Mouse (Mus musculus) neural tube, embryonic 14.5 days (tissue): ENCODE data around the gene Rcbtb2. TPM values are rescaled to one million over a fixed set of nuclear protein-coding genes. Genes with fewer than 3 reads are reported as not detected.

ENCODE experiments used
- ATAC-seq: fragments of 200-750 bp; cut with Nextera tagmentation; 2 replicates; pipeline ENCODE4 v1.8.0; 2017; ENCODE audit warnings: low read depth, mild to moderate bottlenecking, moderate TSS enrichment, moderate library complexity
- H3K27ac ChIP-seq: fragments of 300-500 bp; sonication (generic); 2 replicates; pipeline ENCODE4 v1.5.1; 2014; ENCODE audit warnings: low read depth, mild to moderate bottlenecking, control low read depth, low read length, moderate library complexity, mixed read lengths
- H3K27me3 ChIP-seq: fragments of 300-500 bp; sonication (generic); 2 replicates; pipeline ENCODE4 v1.6.1; 2014; ENCODE audit warnings: low read length; ENCODE audit not compliant: control insufficient read depth, insufficient read depth
- H3K36me3 ChIP-seq: fragments of 300-500 bp; sonication (generic); 2 replicates; pipeline ENCODE4 v1.6.1; 2014; ENCODE audit warnings: low read length, mixed read lengths; ENCODE audit not compliant: control insufficient read depth, insufficient read depth
- H3K4me1 ChIP-seq: fragments of 300-500 bp; sonication (generic); 2 replicates; pipeline ENCODE4 v1.6.1; 2014; ENCODE audit warnings: low read length; ENCODE audit not compliant: control insufficient read depth, insufficient read depth
- H3K4me2 ChIP-seq: fragments of 300-500 bp; sonication (generic); 2 replicates; pipeline ENCODE4 v1.6.1; 2014; ENCODE audit warnings: mild to moderate bottlenecking, low read depth, low read length, control low read depth
- H3K4me3 ChIP-seq: fragments of 300-500 bp; sonication (generic); 2 replicates; pipeline ENCODE4 v1.5.1; 2014; ENCODE audit warnings: low read depth, low read length, control low read depth, mixed read lengths
- H3K9ac ChIP-seq: fragments of 300-500 bp; sonication (generic); replicated peaks from 2 replicates; pipeline ENCODE4 v1.6.1; 2014; ENCODE audit warnings: low read depth, mild to moderate bottlenecking, control low read depth, low read length, mixed read lengths
- H3K9me3 ChIP-seq: fragments of 300-500 bp; sonication (generic); 2 replicates; pipeline ENCODE4 v1.6.1; 2016; ENCODE audit warnings: low read length; ENCODE audit not compliant: control insufficient read depth
- WGBS: fragments of 180-500 bp; shearing (Covaris S2); extraction: QIAGEN DNeasy Blood & Tissue Kit; methylation state at CpG from one replicate; pipeline ENCODE4 v1.1.7; 2014; 5-methylcytosine and 5-hydroxymethylcytosine counted together
- polyA plus RNA-seq: library from polyadenylated mRNA; unstranded; fragments of >200 nt; fragmentation: Nextera tagmentation; extraction: Ambion mirVana; gene quantifications from 2 replicates; pipeline ENCODE4 v1.2.1, GENCODE M21; 2014

Rcbtb2 gene
- polyA plus RNA-seq, 1 experiment from 2014 or later: 61.2 TPM

- H3K9ac ChIP-seq: no peak overlapping the region
- no peak overlapping the region for H3K4me2 ChIP-seq
- no peaks in the 10 kb centered on the region for H3K9me3 ChIP-seq
- no peak for ATAC-seq
- no peaks in the 10 kb centered on the region for H3K27me3 ChIP-seq
- no peaks in the 10 kb centered on the region for H3K36me3 ChIP-seq
- WGBS: 79% methylated on average over 5 of the region's 5 CpGs
- H3K4me3 ChIP-seq: no peak overlapping the region
- H3K27ac ChIP-seq: no peak overlapping the region
- peaks cover 11% of the 10 kb centered on the region for H3K4me1 ChIP-seq
Observed at GRCm38 (mm10) chr14:73139866-73140265, 17.0 kb downstream of the Rcbtb2 start.

GRCm38 (mm10) chr14:73141800-73142199 is 19.0 kb downstream of the Rcbtb2 start:
- no peak overlapping the region; the same call in 1 of the 2 replicates for H3K4me2 ChIP-seq
- H3K9ac ChIP-seq: no peak overlapping the region
- no peaks in the 10 kb centered on the region for H3K9me3 ChIP-seq
- WGBS: 70% methylated on average over 3 of the region's 3 CpGs
- no peak overlapping the region for H3K27ac ChIP-seq
- no peaks in the 10 kb centered on the region for H3K27me3 ChIP-seq
- no peaks in the 10 kb centered on the region for H3K36me3 ChIP-seq
- peak overlapping the region; percentile 61; the same call in 1 of the 2 replicates for H3K4me3 ChIP-seq
- H3K4me1 ChIP-seq: peaks cover 11% of the 10 kb centered on the region
- no peak for ATAC-seq

- ATAC-seq: peak; percentile 3; the same call in 1 of the 2 replicates
- H3K36me3 ChIP-seq: no peaks in the 10 kb centered on the region
- H3K27ac ChIP-seq: peak overlapping the region; percentile 97
- H3K4me3 ChIP-seq: peak overlapping the region; percentile 61
- peak overlapping the region; percentile 85 for H3K9ac ChIP-seq
- H3K4me1 ChIP-seq: peaks cover 11% of the 10 kb centered on the region
- no peaks in the 10 kb centered on the region for H3K9me3 ChIP-seq
- under 1% methylated on average over 11 of the region's 11 CpGs for WGBS
- H3K4me2 ChIP-seq: peak overlapping the region; percentile 93
- no peaks in the 10 kb centered on the region for H3K27me3 ChIP-seq
Observed at GRCm38 (mm10) chr14:73142421-73142895, 19.6 kb downstream of the Rcbtb2 start.

GRCm38 (mm10) chr14:73142896-73143709 is 20.3 kb downstream of the Rcbtb2 start:
- H3K4me3 ChIP-seq: peak overlapping the region; percentile 61
- no peaks in the 10 kb centered on the region for H3K9me3 ChIP-seq
- WGBS: under 1% methylated on average over 56 of the region's 88 CpGs

DNA sequence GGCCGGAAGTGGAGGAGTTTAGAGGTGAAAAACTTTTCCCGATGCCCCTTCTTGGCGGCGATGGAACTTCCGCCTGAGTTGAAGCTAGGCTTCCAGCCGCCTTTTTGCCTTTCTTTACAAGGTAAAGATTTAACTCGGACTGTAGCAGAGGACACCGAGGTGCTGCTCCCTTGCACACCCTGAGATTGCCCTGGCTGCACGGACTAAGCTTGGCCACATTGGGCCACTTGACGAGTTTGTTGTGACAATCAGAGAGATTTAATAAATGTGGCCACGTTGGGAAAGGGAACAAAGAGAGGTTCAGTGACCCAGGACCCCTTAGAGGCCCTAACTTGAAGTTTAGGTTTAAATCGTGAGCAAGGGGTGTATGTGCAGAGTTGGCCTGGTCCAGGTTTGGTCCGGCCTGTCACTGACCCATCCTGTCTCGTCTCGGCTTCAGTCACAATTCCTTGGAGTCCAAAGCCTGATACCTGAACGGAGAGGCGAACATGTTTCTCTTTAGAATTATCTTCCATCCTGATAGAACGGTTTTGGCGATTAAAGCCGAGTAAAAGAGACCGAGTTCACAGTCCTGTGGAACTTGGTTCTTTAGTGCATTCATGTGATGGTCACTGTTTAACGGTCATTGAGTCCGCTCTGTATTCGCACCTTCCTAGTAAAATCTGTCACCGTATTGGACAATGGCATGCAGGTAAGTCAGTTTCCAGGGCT is 21.0 kb downstream of the Rcbtb2 start:
- Histone ChIP-seq H3K36me3 (no peaks in the 10 kb centered on the region), H3K27me3 (no peaks in the 10 kb centered on the region), H3K27ac (peak overlapping the region; percentile 97), H3K4me2 (peak overlapping the region; percentile 93), H3K9ac (peak overlapping the region; percentile 85), H3K4me1 (peaks cover 11% of the 10 kb centered on the region), H3K4me3 (peak overlapping the region; percentile 61), H3K9me3 (no peaks in the 10 kb centered on the region)
- ATAC-seq: peak; percentile 13
- WGBS: 38% methylated on average over 25 of the region's 25 CpGs

More at GRCm38 (mm10) chr14:73142896-73143709, 20.3 kb downstream of the Rcbtb2 start:
- Histone ChIP-seq H3K27me3 (no peaks in the 10 kb centered on the region), H3K9ac (peak overlapping the region; percentile 85), H3K4me1 (peaks cover 11% of the 10 kb centered on the region), H3K27ac (peak overlapping the region; percentile 97), H3K36me3 (no peaks in the 10 kb centered on the region), H3K4me2 (peak overlapping the region; percentile 93)
- peak; percentile 94 for ATAC-seq

GRCm38 (mm10) chr14:73145531-73145930 is 22.7 kb downstream of the Rcbtb2 start:
- Histone ChIP-seq H3K27me3 (no peaks in the 10 kb centered on the region), H3K4me2 (no peak overlapping the region), H3K36me3 (no peaks in the 10 kb centered on the region), H3K4me3 (no peak overlapping the region), H3K9ac (no peak overlapping the region), H3K27ac (no peak overlapping the region), H3K9me3 (no peaks in the 10 kb centered on the region), H3K4me1 (peaks cover 11% of the 10 kb centered on the region)
- ATAC-seq: no peak
- 94% methylated on average over 4 of the region's 4 CpGs for WGBS

- Histone ChIP-seq H3K4me1 (peaks cover 11% of the 10 kb centered on the region), H3K4me2 (no peak overlapping the region), H3K9me3 (no peaks in the 10 kb centered on the region), H3K4me3 (no peak overlapping the region), H3K36me3 (no peaks in the 10 kb centered on the region), H3K27me3 (no peaks in the 10 kb centered on the region), H3K27ac (no peak overlapping the region), H3K9ac (no peak overlapping the region)
- ATAC-seq: no peak
- WGBS: 65% methylated on average over 3 of the region's 3 CpGs
Observed at GRCm38 (mm10) chr14:73146721-73147120, 23.9 kb downstream of the Rcbtb2 start.

GRCm38 (mm10) chr14:73148125-73148524 is 25.3 kb downstream of the Rcbtb2 start:
- H3K4me2 ChIP-seq: no peak overlapping the region
- no peak for ATAC-seq
- no peaks in the 10 kb centered on the region for H3K9me3 ChIP-seq
- H3K27ac ChIP-seq: no peak overlapping the region
- WGBS: 92% methylated on average over 3 of the region's 3 CpGs
- H3K27me3 ChIP-seq: no peaks in the 10 kb centered on the region
- no peak overlapping the region for H3K9ac ChIP-seq
- H3K4me1 ChIP-seq: peaks cover 8% of the 10 kb centered on the region
- no peak overlapping the region for H3K4me3 ChIP-seq
- no peaks in the 10 kb centered on the region for H3K36me3 ChIP-seq

DNA sequence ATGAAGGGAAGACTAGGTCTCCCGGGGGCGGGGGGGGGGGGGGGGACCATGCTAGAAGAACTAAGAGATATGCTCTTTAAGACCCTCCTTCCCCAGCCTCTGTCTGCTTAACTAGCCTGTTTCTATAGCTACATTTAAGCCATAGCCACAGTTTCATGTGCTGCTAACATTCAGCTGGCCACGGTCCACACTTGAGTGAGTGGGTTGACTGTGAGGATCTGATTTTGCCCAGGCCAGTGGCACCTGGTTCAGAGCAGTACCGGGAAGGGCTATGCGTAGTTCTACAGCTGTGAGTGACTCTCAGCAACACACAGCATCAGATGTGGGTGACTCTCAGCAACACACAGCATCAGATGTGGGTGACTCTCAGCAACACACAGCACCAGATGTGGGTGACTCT is 38.5 kb downstream of the Rcbtb2 start:
- no peak for ATAC-seq
- no peaks in the 10 kb centered on the region for H3K9me3 ChIP-seq
- no peaks in the 10 kb centered on the region for H3K4me1 ChIP-seq
- H3K27ac ChIP-seq: no peak overlapping the region
- 95% methylated on average over 4 of the region's 5 CpGs for WGBS
- H3K27me3 ChIP-seq: no peaks in the 10 kb centered on the region
- no peak overlapping the region for H3K4me3 ChIP-seq
- no peak overlapping the region for H3K4me2 ChIP-seq
- H3K9ac ChIP-seq: no peak overlapping the region
- H3K36me3 ChIP-seq: peaks cover 20% of the 10 kb centered on the region; the same call in 1 of the 2 replicates
